Mouse (Mus musculus): ENCODE measurements around the gene C2cd2.

C2cd2 gene

DNA sequence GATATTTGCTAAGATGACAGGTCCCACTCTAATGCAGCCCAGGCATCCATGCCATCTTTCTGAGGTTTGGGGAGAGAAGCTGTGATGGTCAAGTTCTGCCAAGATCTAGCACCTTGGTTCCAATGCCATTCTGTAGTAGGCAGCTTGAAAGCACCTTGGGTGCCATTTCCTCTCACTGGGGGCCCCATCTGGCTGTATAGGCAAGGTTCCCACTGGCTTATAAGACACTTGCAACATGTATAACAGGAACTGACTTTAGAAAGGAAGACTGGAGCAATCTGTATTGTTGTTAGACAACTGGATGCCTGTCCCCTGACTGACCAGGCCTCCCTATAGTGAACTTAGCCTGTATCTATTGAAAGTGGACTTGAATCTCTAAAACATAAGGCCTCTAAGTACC is 74.6 kb downstream of the C2cd2 start:
- DNase-seq (ENCODE audit: low spot score in 2 of 2), result no peak

GRCm38 (mm10) chr16:97883696-97884095 is 78.7 kb downstream of the C2cd2 start:
- DNase-seq (ENCODE audit: low spot score in 2 of 2), result no peak

GRCm38 (mm10) chr16:97882891-97883290 is 79.5 kb downstream of the C2cd2 start:
- no peak for DNase-seq (ENCODE audit: low spot score in 2 of 2)

DNA sequence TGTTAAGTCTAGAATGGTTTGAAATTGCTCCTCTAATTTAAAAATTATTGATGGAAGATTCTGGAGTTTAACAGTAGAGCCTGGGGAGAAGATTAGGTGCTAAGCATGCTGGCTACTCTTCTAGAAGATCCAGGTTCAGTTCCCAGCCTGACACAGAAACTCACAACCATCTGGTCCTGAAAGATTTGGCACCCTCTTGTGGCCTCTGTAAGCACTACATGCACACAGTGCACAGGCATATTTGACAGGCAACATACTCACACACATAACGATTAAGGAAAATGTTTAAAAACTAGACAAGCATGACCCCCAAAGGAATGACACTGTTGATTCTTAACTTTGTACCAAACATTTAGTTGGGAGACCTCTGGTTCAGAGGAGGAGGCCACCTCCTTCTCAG is 83.3 kb downstream of the C2cd2 start:
- peak; percentile 58 to 84 for DNase-seq (ENCODE audit: low spot score in 2 of 2)

DNA sequence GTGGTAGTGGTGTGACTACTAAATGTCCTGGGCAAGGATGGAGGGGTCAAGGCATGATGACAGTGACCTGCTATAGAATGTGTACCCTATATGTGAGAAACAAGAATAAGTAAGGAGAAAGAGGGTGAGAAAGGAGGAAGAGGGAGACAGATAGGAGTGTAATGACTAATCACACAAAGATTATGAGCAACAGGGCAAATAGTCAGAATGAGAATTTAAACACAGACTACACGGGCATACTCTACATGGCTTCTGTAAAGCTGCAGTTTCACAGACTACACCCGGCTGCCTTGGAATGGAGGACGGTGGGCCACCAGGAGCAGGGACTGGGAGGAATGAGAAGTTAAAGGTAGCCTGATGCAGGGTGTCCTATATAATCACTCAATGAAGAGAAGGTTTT is 84.9 kb downstream of the C2cd2 start:
- no peak for DNase-seq (ENCODE audit: low spot score in 2 of 2)

DNA sequence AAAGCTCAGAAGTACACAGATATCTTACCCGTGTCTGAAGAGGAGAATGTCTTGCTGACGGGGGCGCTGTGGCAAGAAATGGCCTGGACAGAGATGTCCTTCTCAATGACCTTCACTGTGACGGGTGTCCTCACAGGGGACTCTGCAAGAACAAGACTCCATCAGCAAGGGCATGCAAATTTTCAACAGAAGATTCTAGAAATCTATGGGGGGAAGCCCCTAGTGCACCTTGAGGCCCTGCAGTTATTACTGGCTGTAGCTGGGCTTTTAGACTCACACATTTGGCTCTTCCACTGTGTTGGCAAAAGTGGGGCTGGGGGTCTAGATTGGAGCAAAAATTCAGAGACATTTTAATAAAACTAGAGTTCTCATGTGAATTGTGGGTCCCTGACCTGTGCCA is 87.3 kb downstream of the C2cd2 start:
- DNase-seq (ENCODE audit: low spot score in 2 of 2), result no peak

GRCm38 (mm10) chr16:97874376-97874775 is 88.0 kb downstream of the C2cd2 start:
- no peak for DNase-seq (ENCODE audit: low spot score in 2 of 2)

- no peak for DNase-seq (ENCODE audit: low spot score in 2 of 2)
Measured at GRCm38 (mm10) chr16:97872657-97873056, 89.7 kb downstream of the C2cd2 start.

- no peak for DNase-seq (ENCODE audit: low spot score in 2 of 2)
Measured at GRCm38 (mm10) chr16:97869193-97870102, 93.0 kb downstream of the C2cd2 start.

- DNase-seq (ENCODE audit: low spot score in 2 of 2), result no peak
Measured at GRCm38 (mm10) chr16:97863932-97864467, 98.4 kb downstream of the C2cd2 start.

DNA sequence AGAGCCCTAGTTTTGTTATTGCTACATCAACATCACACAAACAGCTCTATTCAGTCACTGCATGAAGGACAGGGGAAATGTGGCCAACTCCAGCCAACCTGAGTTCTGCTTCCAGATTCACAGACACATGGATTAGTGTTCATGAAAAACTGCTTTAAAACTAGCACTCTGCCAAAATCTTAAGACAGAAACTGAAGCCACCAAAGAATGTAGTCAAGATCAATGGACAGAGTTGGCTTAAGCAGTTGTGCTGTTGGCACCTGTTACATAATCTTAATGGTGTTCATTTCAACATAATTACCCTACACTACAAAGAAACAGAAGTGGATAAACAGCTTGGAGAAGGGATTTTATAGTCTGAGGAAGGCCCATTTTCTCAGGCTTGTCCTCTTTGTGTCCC is 106.3 kb downstream of the C2cd2 start:
- no peak for DNase-seq (ENCODE audit: low spot score in 2 of 2)

DNA sequence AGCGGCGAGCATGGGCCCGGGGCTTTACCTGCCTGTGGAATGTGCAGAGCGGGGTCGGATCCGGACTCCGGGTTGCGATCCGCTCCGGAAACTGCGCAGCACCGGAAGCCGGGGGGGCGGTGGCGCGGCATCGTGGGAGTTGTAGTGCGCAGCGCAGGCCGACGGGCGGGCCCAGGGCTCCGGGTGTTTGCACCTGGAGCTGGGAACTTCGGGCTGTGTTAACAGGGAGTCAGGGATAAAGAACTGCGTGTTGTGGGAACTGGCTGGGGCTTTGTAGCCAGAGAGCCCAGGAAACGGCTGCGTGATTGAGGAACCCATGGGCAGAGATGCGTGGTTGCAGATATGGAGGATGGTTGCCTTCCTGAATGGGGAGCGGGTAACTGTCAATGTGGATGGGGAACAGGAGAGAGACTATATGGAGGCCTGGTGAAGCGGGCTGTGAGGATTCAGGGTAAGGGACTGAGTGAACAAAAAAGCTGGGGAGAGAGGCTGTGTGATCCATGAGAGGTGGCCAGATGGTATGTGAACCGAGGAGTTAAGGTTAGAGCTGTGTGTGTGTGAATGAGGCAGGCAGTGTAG is 110.6 kb downstream of the C2cd2 start, which contains the start of gene Prdm15:
Prdm15 (minus strand) TSS at position 110 of the 579 bp plus-strand sequence.
- peak; percentile 84 to 93 for DNase-seq (ENCODE audit: low spot score in 2 of 2)

DNA sequence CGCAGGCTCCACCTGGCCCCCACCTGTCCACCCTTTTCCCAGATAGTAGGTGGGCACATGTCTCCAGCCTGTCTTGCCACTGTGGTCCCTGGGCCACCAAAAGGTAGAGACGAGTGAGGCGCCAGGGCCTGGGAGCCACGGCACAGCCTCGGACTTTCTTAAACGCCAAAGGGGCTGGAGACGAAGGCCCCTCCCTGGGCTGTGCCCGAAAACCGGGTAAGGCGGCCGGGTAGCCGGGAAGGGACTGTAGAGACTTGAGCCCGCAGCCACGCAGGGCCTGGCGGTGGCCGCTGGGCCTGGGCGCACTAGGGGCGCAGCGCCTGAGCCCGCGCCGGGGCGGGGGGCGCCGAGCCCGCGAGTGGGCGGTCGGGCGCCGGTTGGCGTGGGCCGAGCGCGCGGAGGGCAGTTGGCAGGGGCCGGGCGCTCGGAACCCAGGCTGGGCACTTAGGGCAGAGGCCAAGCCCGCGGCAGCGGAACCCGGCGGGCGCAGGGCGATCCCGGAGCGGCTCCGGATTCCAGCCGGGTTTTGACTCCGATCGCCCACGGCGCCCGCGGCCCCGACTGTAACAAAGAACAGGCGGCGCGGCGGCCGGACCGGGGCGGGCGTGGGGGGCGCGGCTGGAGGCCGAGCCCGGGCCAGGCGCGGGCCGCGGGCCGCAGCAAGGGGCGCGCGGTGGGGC is 111.2 kb downstream of the C2cd2 start:
- DNase-seq (ENCODE audit: low spot score in 2 of 2), result peak; percentile 87 to 94

- DNase-seq (ENCODE audit: low spot score in 2 of 2), result no peak
Measured at GRCm38 (mm10) chr16:97850667-97851060, 111.7 kb downstream of the C2cd2 start.

DNA sequence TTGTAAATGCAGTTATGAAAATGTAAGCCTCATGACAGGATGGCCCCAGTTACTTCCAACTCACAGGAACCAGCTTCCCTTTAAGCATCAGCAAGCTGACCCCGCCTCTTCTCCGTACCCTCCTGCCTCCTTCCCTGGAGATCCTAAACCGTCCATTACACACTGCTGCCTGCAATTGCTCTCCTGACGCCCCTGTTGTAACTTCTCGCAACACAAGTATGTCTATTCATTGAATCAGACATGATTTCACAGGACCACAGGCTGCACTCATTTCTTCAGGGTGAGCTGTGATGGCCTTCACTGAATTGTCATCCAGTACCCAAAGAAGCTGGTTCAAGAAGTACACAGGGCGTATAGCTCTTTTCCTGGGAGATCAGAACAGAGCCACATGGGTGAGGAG is 113.6 kb downstream of the C2cd2 start:
- no peak for DNase-seq (ENCODE audit: low spot score in 2 of 2)

GRCm38 (mm10) chr16:97844967-97845937 is 117.1 kb downstream of the C2cd2 start:
- DNase-seq (ENCODE audit: low spot score in 2 of 2), result no peak

DNA sequence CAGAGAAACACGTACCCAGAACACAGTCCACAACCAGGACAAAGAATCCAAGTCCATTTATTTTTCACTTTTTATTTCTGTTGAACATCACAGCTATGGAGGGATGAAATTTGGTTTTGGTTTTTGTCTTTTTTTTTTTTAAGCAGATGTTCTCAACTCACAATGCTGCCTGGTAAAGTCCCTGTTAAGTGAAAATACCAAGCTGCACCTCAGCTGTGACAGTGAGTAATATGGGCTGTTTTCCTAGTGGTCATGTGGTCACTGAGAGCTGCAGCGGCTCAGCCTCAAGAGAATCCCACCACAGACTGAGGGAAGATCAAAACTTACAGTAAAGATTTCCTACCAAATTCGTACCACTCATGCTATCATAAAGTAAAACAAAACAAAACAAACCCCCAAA is 130.2 kb downstream of the C2cd2 start:
- no peak for DNase-seq (ENCODE audit: low spot score in 2 of 2)

DNA sequence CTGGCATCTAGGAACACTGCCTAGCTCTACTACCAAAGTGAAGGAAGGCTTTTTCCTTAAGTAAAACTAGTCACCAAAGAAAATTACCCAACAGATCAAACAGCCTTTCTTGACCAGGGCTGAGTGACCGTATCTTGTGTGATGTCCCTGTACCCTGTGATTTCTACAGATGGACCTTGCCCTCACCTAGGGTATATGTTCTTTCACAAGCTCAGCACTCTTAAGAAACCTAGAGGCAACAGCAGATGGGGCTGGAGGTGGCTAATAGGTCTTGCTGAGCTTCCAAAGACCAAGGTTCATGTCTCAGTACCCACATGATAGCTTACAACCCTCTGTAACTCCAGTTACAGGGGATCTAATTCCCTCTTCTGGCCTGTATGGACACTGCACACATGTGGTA is 134.2 kb downstream of the C2cd2 start:
- DNase-seq (ENCODE audit: low spot score in 2 of 2), result no peak

- DNase-seq (ENCODE audit: low spot score in 2 of 2), result no peak
Measured at GRCm38 (mm10) chr16:97823311-97824007, 138.9 kb downstream of the C2cd2 start.

DNA sequence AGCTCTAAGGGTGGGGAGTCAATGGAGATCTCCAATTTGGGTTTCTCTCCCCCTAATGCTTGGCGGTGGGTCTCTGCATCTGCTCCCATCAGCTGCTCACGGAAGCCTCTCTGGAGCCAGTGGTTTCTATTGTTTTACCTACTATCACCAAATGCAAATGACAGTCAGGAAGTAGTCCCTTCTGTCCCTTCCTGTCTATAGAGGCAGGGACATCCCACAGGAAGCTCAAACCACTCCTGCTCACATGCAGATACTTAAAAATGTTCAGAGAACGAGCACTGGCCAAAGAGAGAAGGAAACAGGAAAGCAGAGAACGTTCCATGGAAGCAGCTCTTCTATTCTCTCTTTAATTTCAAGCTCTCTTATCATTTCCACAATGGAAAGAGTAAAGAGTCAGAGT is 142.9 kb downstream of the C2cd2 start:
- no peak for DNase-seq (ENCODE audit: low spot score in 2 of 2)

- DNase-seq (ENCODE audit: low spot score in 2 of 2), result no peak
Measured at GRCm38 (mm10) chr16:97817414-97817813, 145.0 kb downstream of the C2cd2 start.
